Mouse (Mus musculus): Measurements from ENCODE around the gene Disc1.

GRCm38 (mm10) chr8:125038731-125039130, 15.3 kb upstream of the Disc1 start:
- TF ChIP-seq POLR2A (IDR thresholded peaks at IDR 0.05; ENCODE audit: borderline replicate concordance, extremely low read depth, low read depth, low read length) (no peak), CTCF (IDR thresholded peaks at IDR 0.05; ENCODE audit: insufficient read depth, low read length) (no peak)

All from lung, adult 2 months (tissue).